Mouse (Mus musculus) E14TG2a.4 (cell line): Measurements from ENCODE around the gene Ssb.

Experiments
- CTCF ChIP-seq: conservative IDR thresholded peaks from 2 replicates; pipeline ENCODE4 v1.5.1; 2014; ENCODE audit warnings: low read length
- NANOG ChIP-seq: IDR thresholded peaks from 2 replicates; pipeline ENCODE4 v1.6.1; 2014; ENCODE audit warnings: borderline replicate concordance, low read length, mixed read lengths
- POU5F1 ChIP-seq: IDR thresholded peaks from 2 replicates; pipeline ENCODE4 v1.6.1; 2014; ENCODE audit warnings: low read length, borderline replicate concordance

DNA sequence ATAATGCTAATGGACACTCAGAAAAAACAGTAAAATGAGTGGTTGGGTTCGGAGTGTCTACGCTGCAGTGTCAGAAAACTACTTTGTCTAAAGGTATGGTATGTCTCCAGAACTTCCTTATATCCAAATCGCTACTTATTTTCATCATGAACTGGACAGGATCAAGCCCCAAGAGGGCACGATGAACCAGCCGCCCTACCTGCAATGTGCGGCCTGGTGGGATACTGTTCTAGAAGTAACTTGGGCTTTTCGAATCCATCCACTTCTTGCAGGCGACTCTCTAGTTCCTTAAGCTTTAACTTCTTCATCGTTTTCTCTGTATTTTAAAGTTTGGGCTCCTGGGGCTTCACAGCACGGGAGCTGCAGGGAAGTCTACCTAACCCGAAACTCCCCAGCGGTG, 23.7 kb downstream of the Ssb start:
- no peak for TF ChIP-seq CTCF
- no peak for TF ChIP-seq NANOG
- no peak for TF ChIP-seq POU5F1
